Mouse (Mus musculus) MEL (cell line): ENCODE data around the gene Cnga1. TPM values are rescaled to one million over a fixed set of nuclear protein-coding genes. Genes with fewer than 3 reads are reported as not detected.

ENCODE experiments used
- DNase-seq: peaks from one replicate; pipeline ENCODE4 v3.0.0; 2011; ENCODE audit warnings: low read depth, low spot score
- H3K27ac ChIP-seq: 2 replicates; pipeline ENCODE4 v1.5.1; 2012; ENCODE audit warnings: low read depth, mild to moderate bottlenecking, control low read depth, low read length, moderate library complexity; ENCODE audit not compliant: control insufficient read depth
- H3K27me3 ChIP-seq, 2 experiments: fragments of 150-350 bp in 1 of 2; sonication (generic) in 1 of 2; 2 replicates each; pipeline ENCODE4 v1.6.1; 2012; ENCODE audit warnings: low read length in 2 of 2, mild to moderate bottlenecking in 2 of 2, improper control_type of control experiment in 1 of 2, moderate library complexity in 1 of 2; ENCODE audit not compliant: insufficient read depth in 2 of 2, control insufficient read depth in 1 of 2
- H3K36me3 ChIP-seq, 2 experiments: 2 replicates each; pipeline ENCODE4 v1.6.1; 2012 to 2014; ENCODE audit warnings: low read length in 2 of 2, improper control_type of control experiment in 1 of 2, inconsistent platforms in 1 of 2, mild to moderate bottlenecking in 1 of 2; ENCODE audit not compliant: insufficient read depth in 2 of 2, control insufficient read depth in 1 of 2
- H3K4me1 ChIP-seq, 2 experiments: fragments of 150-350 bp in 1 of 2; sonication (generic) in 1 of 2; 2 replicates each; pipeline ENCODE4 v1.6.1; 2012; ENCODE audit warnings: low read length in 2 of 2, improper control_type of control experiment in 1 of 2, mild to moderate bottlenecking in 1 of 2; ENCODE audit not compliant: insufficient read depth in 2 of 2, control insufficient read depth in 1 of 2
- H3K4me3 ChIP-seq, 2 experiments: fragments of 150-350 bp in 1 of 2; sonication (generic) in 1 of 2; 2 replicates each; pipeline ENCODE4 v1.5.1; 2012; ENCODE audit warnings: low read depth in 2 of 2, low read length in 2 of 2, mild to moderate bottlenecking in 2 of 2, moderate library complexity in 2 of 2, control low read depth in 1 of 2, improper control_type of control experiment in 1 of 2; ENCODE audit not compliant: control insufficient read depth in 1 of 2, insufficient read depth in 1 of 2
- H3K79me2 ChIP-seq: 2 replicates; pipeline ENCODE4 v1.6.1; 2012; ENCODE audit warnings: mild to moderate bottlenecking, low read length, moderate library complexity; ENCODE audit not compliant: control insufficient read depth, poor library complexity, insufficient read depth
- H3K9ac ChIP-seq: 2 replicates; pipeline ENCODE4 v1.6.1; 2012; ENCODE audit warnings: low read depth, mild to moderate bottlenecking, control low read depth, low read length, moderate library complexity; ENCODE audit not compliant: control insufficient read depth, poor library complexity, severe bottlenecking
- H3K9me3 ChIP-seq: fragments of 150-350 bp; sonication (generic); replicated peaks from 2 replicates; pipeline ENCODE4 v1.6.1; 2012; ENCODE audit warnings: mild to moderate bottlenecking, low read length, improper control_type of control experiment, moderate library complexity; ENCODE audit not compliant: insufficient read depth
- BHLHE40 ChIP-seq: IDR thresholded peaks from 2 replicates; pipeline ENCODE4 v1.6.1; 2012; ENCODE audit warnings: low read depth, mild to moderate bottlenecking, inconsistent platforms, low read length, improper control_type of control experiment, borderline replicate concordance
- CHD2 ChIP-seq: IDR thresholded peaks from 2 replicates; pipeline ENCODE4 v1.6.1; 2011; ENCODE audit warnings: low read length, improper control_type of control experiment
- CTCF ChIP-seq, 3 experiments: IDR thresholded peaks in 2 of 3; conservative IDR thresholded peaks in 1 of 3; 2 replicates each; pipeline ENCODE4 v1.5.1; 2011 to 2012; ENCODE audit warnings: low read length in 3 of 3, low read depth in 2 of 3, mild to moderate bottlenecking in 2 of 3, improper control_type of control experiment in 1 of 3, inconsistent platforms in 1 of 3, mixed read lengths in 1 of 3, moderate library complexity in 1 of 3; ENCODE audit not compliant: control insufficient read depth in 1 of 3, insufficient read depth in 1 of 3, poor library complexity in 1 of 3, severe bottlenecking in 1 of 3
- E2F4 ChIP-seq: IDR thresholded peaks from 2 replicates; pipeline ENCODE4 v1.6.1; 2011; ENCODE audit warnings: low read depth, low read length, improper control_type of control experiment, borderline replicate concordance
- ELF1 ChIP-seq: IDR thresholded peaks from 2 replicates; pipeline ENCODE4 v1.6.1; 2014; ENCODE audit warnings: low read depth, mild to moderate bottlenecking, inconsistent platforms, low read length, improper control_type of control experiment, moderate library complexity
- ETS1 ChIP-seq: IDR thresholded peaks from 2 replicates; pipeline ENCODE4 v1.6.1; 2012; ENCODE audit warnings: low read depth, mild to moderate bottlenecking, inconsistent platforms, low read length, improper control_type of control experiment, moderate library complexity
- GABPA ChIP-seq: IDR thresholded peaks from 2 replicates; pipeline ENCODE4 v1.6.1; 2012; ENCODE audit warnings: low read depth, mild to moderate bottlenecking, inconsistent platforms, low read length, improper control_type of control experiment, moderate library complexity
- HCFC1 ChIP-seq: IDR thresholded peaks from 2 replicates; pipeline ENCODE4 v1.6.1; 2012; ENCODE audit warnings: low read depth, mild to moderate bottlenecking, inconsistent platforms, low read length, improper control_type of control experiment, moderate library complexity
- JUND ChIP-seq: IDR thresholded peaks from 2 replicates; pipeline ENCODE4 v1.6.1; 2011; ENCODE audit warnings: low read depth, mild to moderate bottlenecking, improper control_type of control experiment, low read length
- KAT2A ChIP-seq: conservative IDR thresholded peaks from 2 replicates; pipeline ENCODE4 v1.6.1; 2012; ENCODE audit warnings: low read depth, low read length, improper control_type of control experiment, inconsistent platforms
- MAX ChIP-seq: IDR thresholded peaks from 2 replicates; pipeline ENCODE4 v1.6.1; 2011; ENCODE audit warnings: low read length, improper control_type of control experiment
- MXI1 ChIP-seq: IDR thresholded peaks from 2 replicates; pipeline ENCODE4 v1.6.1; 2011; ENCODE audit warnings: mild to moderate bottlenecking, low read depth, low read length, improper control_type of control experiment
- NELFE ChIP-seq: IDR thresholded peaks from 2 replicates; pipeline ENCODE4 v1.6.1; 2011; ENCODE audit warnings: low read depth, low read length, improper control_type of control experiment
- POLR2A ChIP-seq, 2 experiments: IDR thresholded peaks; 2 replicates each; pipeline ENCODE4 v1.6.1; 2011 to 2012; ENCODE audit warnings: low read length in 2 of 2, mild to moderate bottlenecking in 2 of 2, control low read depth in 1 of 2, improper control_type of control experiment in 1 of 2, low read depth in 1 of 2, moderate library complexity in 1 of 2; ENCODE audit not compliant: control insufficient read depth in 1 of 2, insufficient read depth in 1 of 2, poor library complexity in 1 of 2
- TAL1 ChIP-seq: IDR thresholded peaks from 2 replicates; pipeline ENCODE4 v1.6.1; 2012; ENCODE audit warnings: mild to moderate bottlenecking, inconsistent platforms, low read length, moderate library complexity, mixed read lengths
- TBP ChIP-seq: IDR thresholded peaks from 2 replicates; pipeline ENCODE4 v1.8.0; 2011; ENCODE audit warnings: low read depth, low read length, improper control_type of control experiment
- UBTF ChIP-seq: IDR thresholded peaks from 2 replicates; pipeline ENCODE4 v1.6.1; 2012; ENCODE audit warnings: low read depth, mild to moderate bottlenecking, inconsistent platforms, low read length, improper control_type of control experiment, moderate library complexity, borderline replicate concordance; ENCODE audit not compliant: insufficient read depth
- USF1 ChIP-seq: IDR thresholded peaks from 2 replicates; pipeline ENCODE4 v1.6.1; 2014; ENCODE audit warnings: low read depth, mild to moderate bottlenecking, inconsistent platforms, low read length, improper control_type of control experiment, moderate library complexity
- ZMIZ1 ChIP-seq: IDR thresholded peaks from 2 replicates; pipeline ENCODE4 v1.6.1; 2012; ENCODE audit warnings: low read depth, mild to moderate bottlenecking, inconsistent platforms, low read length, improper control_type of control experiment, moderate library complexity
- ZNF384 ChIP-seq: IDR thresholded peaks from 2 replicates; pipeline ENCODE4 v1.6.1; 2012; ENCODE audit warnings: low read depth, mild to moderate bottlenecking, inconsistent platforms, low read length, improper control_type of control experiment
- polyA plus RNA-seq, 2 experiments: library from polyadenylated mRNA; stranded (reverse) in 1 of 2; unstranded in 1 of 2; fragments of >175 nt in 1 of 2; fragments of >200 nt in 1 of 2; gene quantifications; 2 replicates each; pipeline versions ENCODE4 v1.2.1 to v1.2.4; 2012; ENCODE audit warnings: low replicate concordance in 2 of 2, low read depth in 1 of 2; ENCODE audit not compliant: insufficient read length in 2 of 2, insufficient read depth in 1 of 2, missing spikeins in 1 of 2
- total RNA-seq: library from RNA; depleted of rRNA; stranded (reverse); fragments of 300-350 nt; gene quantifications from 2 replicates; pipeline ENCODE4 v1.2.3, GENCODE M21; 2012

Gene Cnga1
- total and polyA plus RNA-seq, 3 experiments, result 0.04 TPM; not detected in 2

GRCm38 (mm10) chr5:72648987-72649735 lies 5.1 kb upstream of the Cnga1 start:
- H3K9me3 ChIP-seq, result no peaks in the 10 kb centered on the region
- peaks cover 0 to 3% of the 10 kb centered on the region in 2 experiments; a peak in 2 of 4 replicates for H3K4me1 ChIP-seq
- TF ChIP-seq JUND (no peak), MXI1 (no peak), POLR2A (IDR thresholded peaks at IDR 0.05; ENCODE audit: control insufficient read depth in 1 of 2, insufficient read depth in 1 of 2, low read depth in 1 of 2, low read length in 2 of 2, poor library complexity in 1 of 2) (no peak), KAT2A (no peak), TAL1 (no peak), ZMIZ1 (no peak), UBTF (no peak), GABPA (no peak)
- H3K27ac ChIP-seq, result no peak overlapping the region
- no peaks in the 10 kb centered on the region for H3K79me2 ChIP-seq
- H3K4me3 ChIP-seq, result no peak overlapping the region
- no peaks in the 10 kb centered on the region; a peak in 1 of 4 replicates for H3K36me3 ChIP-seq
- DNase-seq, result no peak
- H3K27me3 ChIP-seq, result peaks cover 2 to 20% of the 10 kb centered on the region in 2 experiments; a peak in 3 of 4 replicates
- H3K9ac ChIP-seq, result no peak overlapping the region

DNA sequence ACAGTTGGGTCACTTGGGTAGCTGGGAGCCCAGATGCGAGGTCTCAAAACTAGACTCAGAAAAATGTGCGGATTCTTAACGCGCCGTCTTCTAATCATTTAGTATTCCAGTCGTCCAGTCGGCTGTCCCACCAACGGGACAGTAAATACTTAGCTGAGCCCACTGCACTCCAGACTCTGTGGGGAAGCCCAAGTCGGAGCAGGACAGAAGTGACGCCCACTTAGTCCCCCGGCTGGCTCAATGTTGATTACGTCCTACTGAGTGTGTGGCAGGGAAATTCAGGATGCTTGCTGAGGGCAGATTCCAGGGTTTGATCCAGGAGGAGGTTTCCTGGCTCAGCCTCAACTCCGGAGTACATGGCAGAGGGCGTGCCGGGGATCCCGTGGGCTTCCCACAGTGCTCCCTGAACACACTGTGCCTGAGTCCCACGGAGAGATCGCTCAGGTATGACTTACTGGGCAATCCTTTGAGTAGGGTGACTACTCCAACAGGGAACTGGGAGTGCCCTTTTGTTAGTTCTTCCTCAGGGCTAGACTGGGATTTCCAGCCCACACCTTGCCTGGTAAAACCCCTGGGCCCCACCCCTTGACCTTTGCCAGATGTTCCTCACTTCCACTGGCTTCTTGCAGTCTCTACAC lies 4.0 kb upstream of the Cnga1 start:
- H3K27me3 ChIP-seq, result peaks cover 2 to 18% of the 10 kb centered on the region in 2 experiments; a peak in 3 of 4 replicates
- H3K27ac ChIP-seq, result no peak overlapping the region
- H3K4me1 ChIP-seq, result peaks cover 0 to 3% of the 10 kb centered on the region in 2 experiments; a peak in 2 of 4 replicates
- DNase-seq, result no peak
- H3K9me3 ChIP-seq, result no peaks in the 10 kb centered on the region
- H3K9ac ChIP-seq, result peak overlapping the region; percentile 49
- no peaks in the 10 kb centered on the region for H3K79me2 ChIP-seq
- TF ChIP-seq MAX (no peak), ELF1 (no peak), MXI1 (no peak), CTCF (IDR thresholded peaks at IDR 0.05 in 2 of 3, conservative IDR thresholded peaks at IDR 0.05 in 1 of 3; ENCODE audit: control insufficient read depth in 1 of 3, insufficient read depth in 1 of 3, low read depth in 2 of 3, low read length in 3 of 3, poor library complexity in 1 of 3, severe bottlenecking in 1 of 3) (no peak), ETS1 (no peak), NELFE (no peak), TBP (no peak), HCFC1 (no peak), ZNF384 (no peak), BHLHE40 (no peak), CHD2 (no peak), E2F4 (no peak), USF1 (no peak), TAL1 (no peak), POLR2A (IDR thresholded peaks at IDR 0.05; ENCODE audit: control insufficient read depth in 1 of 2, insufficient read depth in 1 of 2, low read depth in 1 of 2, low read length in 2 of 2, poor library complexity in 1 of 2) (no peak)
- TF ChIP-seq, all 39 proteins: peak for 0
- Histone ChIP-seq H3K4me3 (peak overlapping the region; percentile 62 to 74), H3K36me3 (no peaks in the 10 kb centered on the region; a peak in 1 of 4 replicates)
